Mouse (Mus musculus) liver, embryonic 14.5 days (tissue): ENCODE results near the gene Lmx1b.

Source experiments
- CTCF ChIP-seq: IDR thresholded peaks from 2 replicates; pipeline ENCODE4 v1.5.1; 2016; ENCODE audit warnings: antibody characterized with exemption, low read depth, control low read depth
- EP300 ChIP-seq: IDR thresholded peaks from 2 replicates; pipeline ENCODE4 v1.6.1; 2016; ENCODE audit warnings: antibody characterized with exemption, low read depth

- TF ChIP-seq CTCF (no peak), EP300 (no peak)
These were observed 69.0 kb downstream of the Lmx1b start for GRCm38 (mm10) chr2:33571219-33571824.
